Mouse (Mus musculus): ENCODE measurements around the gene Ank3.

Ank3 gene

DNA sequence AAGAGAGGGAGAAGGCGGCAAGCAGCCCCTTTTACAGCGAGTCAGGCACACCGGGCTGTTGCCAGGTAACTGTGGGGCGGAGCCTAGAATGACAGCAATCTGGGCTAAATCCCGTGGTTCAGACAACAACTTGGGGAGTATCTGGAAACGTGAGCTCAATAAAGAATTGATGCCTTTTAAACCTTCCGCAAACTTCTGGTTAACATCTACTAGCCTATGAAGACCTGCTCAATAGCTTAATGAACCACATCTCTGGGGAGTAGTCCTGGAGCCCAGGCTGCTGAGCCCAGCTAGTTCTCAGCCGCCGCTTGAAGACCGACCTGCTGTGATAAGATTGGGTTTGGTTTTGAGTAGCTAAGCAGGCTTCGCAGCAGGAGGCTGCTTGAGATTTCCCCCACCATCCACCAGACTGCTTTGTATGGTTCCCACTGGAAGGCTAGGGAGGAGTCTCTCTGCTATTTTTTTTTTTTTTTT lies 175.7 kb downstream of the Ank3 start:
- no peaks in the 10 kb centered on the region for H3K36me3 ChIP-seq (ENCODE audit: control insufficient read depth, insufficient read depth, low read length, poor library complexity, severe bottlenecking)
- no peaks in the 10 kb centered on the region; the same call in 1 of the 2 replicates for H3K27me3 ChIP-seq (ENCODE audit: control insufficient read depth, insufficient read depth, low read length, poor library complexity, severe bottlenecking)
- no peak for DNase-seq (ENCODE audit: low read depth, low spot score)

DNA sequence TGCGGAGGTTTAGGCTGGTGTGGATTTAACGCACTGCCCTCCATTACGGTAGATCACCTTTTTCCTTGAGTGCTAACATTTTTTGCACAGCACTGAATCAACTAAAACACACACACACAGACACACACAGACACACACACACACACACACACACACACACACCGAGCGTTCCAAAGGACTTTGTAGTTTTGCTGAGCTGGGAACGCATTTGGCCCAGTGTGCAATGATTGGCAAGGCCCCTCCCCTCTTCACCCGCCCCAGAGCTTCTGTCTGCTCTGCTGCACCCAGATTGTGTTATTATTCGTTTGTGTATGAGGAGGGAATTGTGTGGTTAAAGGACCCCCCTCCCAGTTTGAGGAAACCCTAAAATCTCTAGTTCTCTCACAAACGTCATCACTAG lies 176.3 kb downstream of the Ank3 start:
- no peaks in the 10 kb centered on the region; the same call in 1 of the 2 replicates for H3K27me3 ChIP-seq (ENCODE audit: control insufficient read depth, insufficient read depth, low read length, poor library complexity, severe bottlenecking)
- H3K36me3 ChIP-seq (ENCODE audit: control insufficient read depth, insufficient read depth, low read length, poor library complexity, severe bottlenecking), result no peaks in the 10 kb centered on the region
- DNase-seq (ENCODE audit: low read depth, low spot score), result no peak

DNA sequence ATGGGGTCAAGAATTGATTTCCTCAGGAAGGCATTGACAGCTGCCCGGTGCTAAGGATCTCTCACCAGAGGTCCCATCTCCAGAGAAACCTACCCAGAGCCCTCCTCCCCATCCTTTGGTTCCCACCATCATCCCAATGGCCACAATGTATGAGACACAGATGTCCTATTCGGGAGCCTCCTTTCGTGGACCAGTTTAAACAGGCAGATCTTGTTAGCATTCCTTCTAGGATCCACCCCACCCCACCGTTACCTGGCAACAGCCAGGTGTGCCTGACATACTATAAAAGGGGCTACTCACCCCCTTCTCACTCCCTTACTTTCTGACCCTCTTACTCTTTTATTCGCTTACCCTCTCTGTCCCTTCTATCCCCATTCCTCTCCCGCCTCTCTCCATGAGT lies 176.9 kb downstream of the Ank3 start:
- no peaks in the 10 kb centered on the region; the same call in 1 of the 2 replicates for H3K27me3 ChIP-seq (ENCODE audit: control insufficient read depth, insufficient read depth, low read length, poor library complexity, severe bottlenecking)
- H3K36me3 ChIP-seq (ENCODE audit: control insufficient read depth, insufficient read depth, low read length, poor library complexity, severe bottlenecking), result no peaks in the 10 kb centered on the region
- DNase-seq (ENCODE audit: low read depth, low spot score), result no peak

DNA sequence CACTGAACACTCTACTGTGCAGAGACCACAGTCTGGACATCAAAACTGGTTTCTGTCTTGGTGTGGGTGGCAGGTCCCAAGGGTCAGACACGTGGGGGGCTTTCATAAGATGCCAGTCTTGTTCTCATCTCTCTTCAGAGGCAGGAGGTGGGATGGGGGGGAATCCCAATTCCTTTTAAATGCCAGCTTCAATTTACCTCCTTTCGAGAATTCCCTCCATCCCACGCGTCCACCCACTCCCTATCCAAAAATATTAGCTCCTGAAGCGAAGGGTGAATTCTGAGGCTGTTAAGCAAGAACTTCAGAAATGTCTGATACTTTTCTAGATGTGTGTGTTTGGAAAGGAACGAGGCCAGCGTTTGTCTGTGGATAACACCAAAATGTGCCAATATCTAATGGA lies 177.7 kb downstream of the Ank3 start:
- no peak for DNase-seq (ENCODE audit: low read depth, low spot score)

DNA sequence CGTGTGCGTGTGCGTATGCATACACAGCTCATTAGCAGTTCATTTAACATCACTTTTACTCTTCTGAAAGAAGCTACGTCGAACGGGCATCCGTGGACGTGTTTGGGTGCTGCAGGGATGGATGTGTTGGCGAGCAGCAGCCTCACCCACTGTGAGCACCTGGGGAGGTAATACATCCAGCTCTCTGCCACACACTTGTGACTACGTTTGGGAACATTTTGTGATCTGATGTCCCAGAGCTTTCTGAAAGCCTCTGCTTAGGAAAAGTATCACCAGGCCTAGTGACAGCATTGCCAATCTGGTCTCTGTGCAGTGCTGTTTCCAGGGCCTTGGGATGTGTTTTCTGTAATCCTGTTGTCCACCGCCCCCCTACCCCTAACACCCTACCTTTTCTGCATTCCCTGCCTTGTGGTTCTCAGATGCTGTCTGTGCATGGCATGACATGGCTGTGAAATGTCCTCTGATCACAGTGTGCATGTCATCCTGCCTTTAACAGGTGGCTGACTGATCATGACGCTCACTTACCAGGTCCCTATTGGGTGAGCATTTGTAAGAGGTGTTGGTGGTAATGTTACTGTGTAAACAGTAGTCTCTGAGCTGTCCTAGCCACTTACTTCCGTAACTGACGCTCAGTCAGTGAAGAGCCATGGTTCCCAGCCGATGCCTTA lies 178.6 kb downstream of the Ank3 start:
- Histone ChIP-seq H3K27me3 (ENCODE audit: control insufficient read depth, insufficient read depth, low read length, poor library complexity, severe bottlenecking) (no peaks in the 10 kb centered on the region), H3K36me3 (ENCODE audit: control insufficient read depth, insufficient read depth, low read length, poor library complexity, severe bottlenecking) (no peaks in the 10 kb centered on the region)
- no peak for DNase-seq (ENCODE audit: low read depth, low spot score)

More for the DNA sequence above, 177.7 kb downstream of the Ank3 start:
- Histone ChIP-seq H3K27me3 (ENCODE audit: control insufficient read depth, insufficient read depth, low read length, poor library complexity, severe bottlenecking) (no peaks in the 10 kb centered on the region; the same call in 1 of the 2 replicates), H3K36me3 (ENCODE audit: control insufficient read depth, insufficient read depth, low read length, poor library complexity, severe bottlenecking) (no peaks in the 10 kb centered on the region)

DNA sequence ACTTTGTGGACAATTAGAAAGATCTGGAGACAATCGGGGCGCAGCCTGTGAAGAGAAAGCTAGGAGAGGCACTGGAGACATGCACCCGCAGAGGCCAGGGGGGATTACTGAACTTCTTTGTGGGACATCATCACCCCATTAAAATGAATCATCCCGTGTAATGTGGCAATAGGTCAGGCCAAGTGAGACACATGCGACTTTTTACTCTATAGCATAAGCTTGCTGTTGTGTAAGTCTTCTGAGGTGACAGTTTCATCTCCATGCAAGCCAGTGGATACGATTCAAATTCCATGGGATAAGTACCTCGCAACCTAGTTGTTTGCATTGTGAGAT lies 179.1 kb downstream of the Ank3 start:
- no peak for DNase-seq (ENCODE audit: low read depth, low spot score)
- Histone ChIP-seq H3K27me3 (ENCODE audit: control insufficient read depth, insufficient read depth, low read length, poor library complexity, severe bottlenecking) (no peaks in the 10 kb centered on the region), H3K36me3 (ENCODE audit: control insufficient read depth, insufficient read depth, low read length, poor library complexity, severe bottlenecking) (no peaks in the 10 kb centered on the region)

DNA sequence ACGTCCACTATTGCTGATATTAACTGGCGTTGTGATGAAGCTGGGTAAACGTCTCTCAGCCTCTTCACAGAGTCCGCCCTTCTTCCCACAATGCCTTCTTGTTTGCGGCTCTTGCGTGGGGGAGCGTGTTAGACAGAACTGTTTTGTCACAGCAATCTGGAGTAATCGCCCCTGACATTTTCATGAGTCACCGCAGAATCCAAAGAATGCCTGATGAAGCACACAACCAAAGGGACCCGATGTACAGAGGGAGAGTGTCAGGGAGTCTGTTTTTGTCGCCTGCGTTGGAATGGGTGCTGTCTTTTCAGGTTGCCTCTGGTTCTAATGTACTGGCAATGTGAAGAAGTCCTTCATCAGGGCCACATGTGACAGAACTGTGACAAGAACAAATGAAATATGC lies 181.0 kb downstream of the Ank3 start:
- Histone ChIP-seq H3K36me3 (ENCODE audit: control insufficient read depth, insufficient read depth, low read length, poor library complexity, severe bottlenecking) (no peaks in the 10 kb centered on the region), H3K27me3 (ENCODE audit: control insufficient read depth, insufficient read depth, low read length, poor library complexity, severe bottlenecking) (no peaks in the 10 kb centered on the region)
- DNase-seq (ENCODE audit: low read depth, low spot score), result no peak

DNA sequence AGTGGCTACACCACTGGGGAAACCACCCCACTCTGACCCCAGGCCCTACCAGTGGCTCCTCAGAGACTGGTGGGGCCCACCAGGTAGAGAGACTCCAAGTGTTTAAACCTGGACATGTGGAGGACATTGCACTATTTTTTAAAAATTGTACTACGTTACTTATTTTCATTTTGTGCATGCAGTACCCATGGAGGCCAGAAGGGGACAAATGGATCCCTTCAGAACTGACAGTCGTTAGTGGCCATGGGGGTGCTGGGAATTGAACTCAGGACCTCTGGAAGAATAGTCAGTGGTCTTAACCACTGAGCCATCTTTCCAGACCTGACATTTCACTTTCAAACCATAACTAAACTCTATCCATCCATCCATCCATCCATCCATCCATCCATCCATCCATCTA lies 183.0 kb downstream of the Ank3 start:
- H3K36me3 ChIP-seq (ENCODE audit: control insufficient read depth, insufficient read depth, low read length, poor library complexity, severe bottlenecking), result no peaks in the 10 kb centered on the region
- H3K27me3 ChIP-seq (ENCODE audit: control insufficient read depth, insufficient read depth, low read length, poor library complexity, severe bottlenecking), result no peaks in the 10 kb centered on the region
- DNase-seq (ENCODE audit: low read depth, low spot score), result no peak

DNA sequence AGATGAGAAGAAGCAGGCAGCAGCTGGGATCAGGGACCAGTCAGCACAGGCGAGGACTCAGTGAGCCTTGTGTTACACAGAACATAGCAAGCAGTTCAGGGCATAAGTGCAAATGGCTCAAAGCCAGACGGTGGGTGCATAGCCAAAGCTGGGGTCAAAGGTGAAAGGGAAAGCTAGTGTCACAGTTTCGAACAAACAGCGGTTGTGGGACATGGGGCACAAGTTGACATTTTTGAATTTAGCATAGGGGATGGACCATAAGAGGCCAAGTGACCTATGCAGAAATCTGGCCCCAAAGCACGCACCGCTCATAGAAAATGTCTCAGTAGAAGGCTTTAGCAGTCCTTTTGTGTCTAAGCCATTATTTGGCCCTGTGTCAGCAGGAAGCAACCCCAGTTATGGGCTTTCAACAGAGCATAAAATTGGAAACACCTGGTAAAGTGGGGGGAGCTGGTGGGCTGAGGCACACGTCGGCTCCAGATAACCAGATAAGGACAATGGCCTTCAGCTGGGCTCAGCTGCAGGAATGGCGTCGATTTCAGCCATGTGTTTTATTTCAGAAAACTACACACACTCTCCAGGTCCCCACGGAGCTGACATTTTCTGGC lies 185.4 kb downstream of the Ank3 start:
- H3K27me3 ChIP-seq (ENCODE audit: control insufficient read depth, insufficient read depth, low read length, poor library complexity, severe bottlenecking), result no peaks in the 10 kb centered on the region
- H3K36me3 ChIP-seq (ENCODE audit: control insufficient read depth, insufficient read depth, low read length, poor library complexity, severe bottlenecking), result no peaks in the 10 kb centered on the region
- no peak for DNase-seq (ENCODE audit: low read depth, low spot score)

DNA sequence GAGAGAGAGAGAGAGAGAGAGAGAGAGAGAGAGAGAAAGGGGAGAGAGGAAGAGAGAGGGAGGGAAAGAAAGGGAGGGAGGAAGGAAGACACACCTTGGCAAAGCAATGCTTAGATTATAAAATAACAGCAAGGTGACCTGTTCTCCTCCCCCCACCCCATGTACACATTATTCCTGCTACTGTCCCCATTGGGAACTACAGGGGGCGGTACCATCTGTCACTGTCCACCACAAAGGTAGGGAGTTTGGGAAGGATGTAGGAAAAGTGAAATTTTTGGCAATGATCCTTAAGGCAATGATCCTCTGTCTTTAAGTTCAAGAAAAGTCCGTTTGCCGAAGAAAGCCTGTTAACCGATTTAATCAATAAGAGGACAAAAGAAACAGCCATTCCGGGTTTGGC lies 186.0 kb downstream of the Ank3 start:
- no peak for DNase-seq (ENCODE audit: low read depth, low spot score)
- Histone ChIP-seq H3K27me3 (ENCODE audit: control insufficient read depth, insufficient read depth, low read length, poor library complexity, severe bottlenecking) (no peaks in the 10 kb centered on the region), H3K36me3 (ENCODE audit: control insufficient read depth, insufficient read depth, low read length, poor library complexity, severe bottlenecking) (no peaks in the 10 kb centered on the region)

DNA sequence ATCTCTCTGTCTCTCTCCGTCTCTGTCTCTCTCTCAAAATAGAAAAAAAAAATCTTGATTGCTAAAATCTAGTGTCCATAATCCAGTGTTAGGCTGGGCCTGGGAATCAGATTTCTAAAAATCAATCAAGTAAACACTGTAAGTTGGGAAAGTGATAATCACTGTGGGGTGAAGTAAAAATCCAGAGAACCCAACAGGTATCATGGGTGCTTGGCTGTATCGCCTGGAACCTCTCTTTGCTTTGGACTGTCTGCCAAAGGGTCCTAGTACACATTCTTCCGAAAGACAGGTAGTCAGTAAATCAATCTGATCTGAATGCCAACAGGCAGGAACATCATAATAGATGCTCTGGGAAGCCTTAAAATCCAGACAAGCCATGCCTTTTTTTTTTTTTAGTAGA lies 186.7 kb downstream of the Ank3 start:
- Histone ChIP-seq H3K36me3 (ENCODE audit: control insufficient read depth, insufficient read depth, low read length, poor library complexity, severe bottlenecking) (no peaks in the 10 kb centered on the region), H3K27me3 (ENCODE audit: control insufficient read depth, insufficient read depth, low read length, poor library complexity, severe bottlenecking) (no peaks in the 10 kb centered on the region)
- no peak for DNase-seq (ENCODE audit: low read depth, low spot score)

DNA sequence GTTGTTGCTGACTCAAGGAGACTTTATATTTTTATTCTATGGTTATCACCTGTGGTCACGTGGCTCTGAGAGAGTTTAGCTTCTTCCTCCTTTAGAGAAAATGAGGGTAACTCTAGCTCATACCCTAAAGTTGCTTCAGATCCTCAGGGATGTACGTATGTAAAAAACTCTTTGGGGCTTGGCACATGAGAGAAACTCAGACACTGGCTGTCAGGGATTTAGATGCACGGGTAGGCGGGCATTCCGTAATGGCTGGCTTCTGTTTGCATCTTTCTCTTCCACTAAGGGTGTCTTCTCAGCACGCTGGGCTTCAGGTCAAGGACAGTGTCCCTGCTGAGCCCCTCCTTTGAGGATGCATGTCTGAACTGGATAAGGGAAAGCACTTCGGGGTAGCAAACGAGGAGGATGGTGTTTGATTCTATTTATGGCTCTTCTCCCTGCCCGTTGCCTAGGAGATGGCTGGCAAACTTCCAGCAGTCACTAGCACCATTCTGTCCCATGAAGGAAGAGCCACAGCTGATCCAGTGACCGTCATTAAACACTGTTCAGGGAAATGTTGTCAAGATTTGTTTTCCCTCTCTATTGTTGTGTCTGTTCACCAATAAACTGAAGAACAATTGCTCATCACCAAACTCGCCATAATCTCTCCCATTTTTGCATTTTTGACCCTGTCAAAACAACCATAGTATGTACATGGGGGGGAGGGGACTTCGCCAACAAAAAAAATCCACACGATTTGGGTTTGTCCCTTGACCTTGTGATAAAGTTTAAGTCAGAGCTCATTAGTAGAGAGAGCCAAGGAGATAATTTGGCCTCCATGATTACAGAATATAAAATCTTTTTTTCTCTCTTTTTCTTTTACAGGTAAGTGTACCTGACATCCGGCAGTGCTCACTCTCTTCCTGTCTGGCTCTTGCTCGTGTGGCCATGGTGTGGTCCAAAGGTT lies 195.9 kb downstream of the Ank3 start:
- no peaks in the 10 kb centered on the region for H3K27me3 ChIP-seq (ENCODE audit: control insufficient read depth, insufficient read depth, low read length, poor library complexity, severe bottlenecking)
- DNase-seq (ENCODE audit: low read depth, low spot score), result no peak
- H3K36me3 ChIP-seq (ENCODE audit: control insufficient read depth, insufficient read depth, low read length, poor library complexity, severe bottlenecking), result no peaks in the 10 kb centered on the region

DNA sequence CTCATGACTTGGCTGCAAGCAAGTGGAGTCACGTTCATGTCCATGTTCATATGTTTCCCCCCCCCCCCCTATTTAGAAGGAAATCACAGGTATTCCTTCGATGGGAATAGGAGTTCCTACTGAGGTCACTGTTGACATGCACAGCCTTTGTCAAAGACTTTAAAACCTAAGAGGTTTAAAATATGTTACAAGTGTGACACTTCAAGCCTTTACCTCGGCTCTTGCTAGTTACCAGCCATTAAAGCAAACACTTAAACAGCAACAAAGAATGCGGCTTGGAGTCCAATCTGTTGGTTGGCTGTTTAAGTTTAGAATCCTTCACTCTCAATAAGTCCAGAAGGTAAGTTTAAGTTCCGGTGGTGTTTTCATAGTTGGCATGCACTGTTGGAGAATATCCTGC lies 196.9 kb downstream of the Ank3 start:
- Histone ChIP-seq H3K27me3 (ENCODE audit: control insufficient read depth, insufficient read depth, low read length, poor library complexity, severe bottlenecking) (no peaks in the 10 kb centered on the region), H3K36me3 (ENCODE audit: control insufficient read depth, insufficient read depth, low read length, poor library complexity, severe bottlenecking) (no peaks in the 10 kb centered on the region)
- no peak for DNase-seq (ENCODE audit: low read depth, low spot score)

DNA sequence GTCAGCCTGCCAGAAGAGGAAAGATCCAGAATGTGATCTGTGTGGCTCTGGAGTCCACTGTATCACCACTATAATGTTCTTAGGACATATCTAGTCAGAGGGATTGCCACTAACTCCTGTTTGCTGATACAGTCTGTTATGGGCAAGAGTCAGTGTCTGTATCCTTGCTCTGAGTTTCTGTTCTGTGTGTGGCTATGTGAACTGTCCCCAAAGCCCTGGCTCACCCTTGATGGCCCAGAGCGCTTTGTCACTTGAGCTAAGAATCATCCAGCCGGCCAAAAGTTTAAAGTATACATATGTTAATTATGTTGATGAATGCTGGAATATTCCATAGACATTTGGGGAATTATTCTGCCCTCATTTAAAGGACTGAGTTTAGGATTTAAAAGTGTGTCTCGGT lies 202.9 kb downstream of the Ank3 start:
- Histone ChIP-seq H3K27me3 (ENCODE audit: control insufficient read depth, insufficient read depth, low read length, poor library complexity, severe bottlenecking) (no peaks in the 10 kb centered on the region), H3K36me3 (ENCODE audit: control insufficient read depth, insufficient read depth, low read length, poor library complexity, severe bottlenecking) (no peaks in the 10 kb centered on the region)
- DNase-seq (ENCODE audit: low read depth, low spot score), result no peak

DNA sequence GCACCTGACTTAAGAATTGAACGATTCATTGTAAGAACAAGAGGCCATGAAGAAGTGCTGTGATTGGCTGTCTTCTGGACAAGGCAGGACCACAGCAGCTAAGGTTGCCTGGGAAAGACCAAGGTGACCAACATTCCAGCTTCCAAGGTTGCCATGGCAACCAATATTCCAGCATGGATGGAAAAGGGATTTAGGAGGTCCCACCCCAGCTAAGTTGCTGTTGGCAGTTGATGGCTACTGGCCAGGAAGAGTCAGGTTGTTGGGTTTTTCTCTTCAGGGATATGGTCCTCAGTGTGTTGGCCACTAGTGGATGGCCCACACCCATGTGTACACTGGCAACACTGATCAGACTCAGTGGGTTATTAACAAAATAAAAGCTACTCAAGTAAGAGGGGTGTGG lies 204.1 kb downstream of the Ank3 start:
- H3K27me3 ChIP-seq (ENCODE audit: control insufficient read depth, insufficient read depth, low read length, poor library complexity, severe bottlenecking), result no peaks in the 10 kb centered on the region
- DNase-seq (ENCODE audit: low read depth, low spot score), result no peak
- no peaks in the 10 kb centered on the region for H3K36me3 ChIP-seq (ENCODE audit: control insufficient read depth, insufficient read depth, low read length, poor library complexity, severe bottlenecking)

Data from splenic B cell, adult 2 months (primary cell).